Mouse (Mus musculus) CH12.LX (cell line): ENCODE data around the gene AI837181. TPM values are rescaled to one million over a fixed set of nuclear protein-coding genes. Genes with fewer than 3 reads are reported as not detected.

Source experiments
- DNase-seq: peaks from one replicate; pipeline ENCODE4 v3.0.0-alpha.2; 2013; ENCODE audit errors: extremely low read depth
- H3K27ac ChIP-seq: 2 replicates; pipeline ENCODE4 v1.5.1; 2012; ENCODE audit warnings: low read depth, mild to moderate bottlenecking, control low read depth, moderate library complexity; ENCODE audit not compliant: insufficient read depth
- H3K27me3 ChIP-seq: replicated peaks from 2 replicates; pipeline ENCODE3; 2012; ENCODE audit warnings: inconsistent platforms
- H3K36me3 ChIP-seq, 2 experiments: replicated peaks in 1 of 2; 2 replicates each; pipeline versions ENCODE3 to v1.6.1; 2012; ENCODE audit warnings: inconsistent platforms in 1 of 2, low read length in 1 of 2, mild to moderate bottlenecking in 1 of 2, mixed read lengths in 1 of 2, moderate library complexity in 1 of 2; ENCODE audit not compliant: control insufficient read depth in 1 of 2, insufficient read depth in 1 of 2
- H3K4me1 ChIP-seq, 2 experiments: 2 replicates each; pipeline ENCODE4 v1.6.1; 2012; ENCODE audit warnings: inconsistent platforms in 1 of 2, moderate library complexity in 1 of 2; ENCODE audit not compliant: insufficient read depth in 2 of 2, control insufficient read depth in 1 of 2
- H3K4me2 ChIP-seq: 2 replicates; pipeline ENCODE4 v1.6.1; 2012; ENCODE audit warnings: low read depth, mild to moderate bottlenecking, control low read depth; ENCODE audit not compliant: poor library complexity, insufficient read depth, severe bottlenecking
- H3K4me3 ChIP-seq, 3 experiments: fragments of 150-350 bp in 1 of 3; sonication (generic) in 1 of 3; replicated peaks in 1 of 3; 2 replicates each; pipeline versions ENCODE3 to v1.5.1; 2011 to 2012; ENCODE audit warnings: low read depth in 2 of 3, low read length in 2 of 3, mild to moderate bottlenecking in 2 of 3, moderate library complexity in 2 of 3, control low read depth in 1 of 3, improper control_type of control experiment in 1 of 3, inconsistent platforms in 1 of 3, mixed read lengths in 1 of 3; ENCODE audit not compliant: poor library complexity in 1 of 3
- H3K79me2 ChIP-seq: replicated peaks from 2 replicates; pipeline ENCODE4 v1.6.1; 2012; ENCODE audit warnings: mild to moderate bottlenecking, moderate library complexity; ENCODE audit not compliant: control insufficient read depth, poor library complexity, insufficient read depth, severe bottlenecking; ENCODE audit errors: extremely low read depth
- H3K9ac ChIP-seq: 2 replicates; pipeline ENCODE4 v1.6.1; 2012; ENCODE audit warnings: low read depth, mild to moderate bottlenecking, control low read depth, moderate library complexity; ENCODE audit not compliant: insufficient read depth
- H3K9me3 ChIP-seq: replicated peaks from 2 replicates; pipeline ENCODE3; 2012; ENCODE audit warnings: low read length, inconsistent platforms, mixed read lengths
- BHLHE40 ChIP-seq: IDR thresholded peaks from 2 replicates; pipeline ENCODE4 v1.6.1; 2011; ENCODE audit warnings: mild to moderate bottlenecking, low read depth, low read length, improper control_type of control experiment
- CHD2 ChIP-seq: IDR thresholded peaks from 2 replicates; pipeline ENCODE4 v1.6.1; 2011; ENCODE audit warnings: low read length, improper control_type of control experiment
- ETS1 ChIP-seq: conservative IDR thresholded peaks from 2 replicates; pipeline ENCODE4 v1.6.1; 2012; ENCODE audit warnings: low read depth, mild to moderate bottlenecking, inconsistent platforms, low read length, improper control_type of control experiment, moderate library complexity
- GABPA ChIP-seq: IDR thresholded peaks from 2 replicates; pipeline ENCODE4 v1.6.1; 2012; ENCODE audit warnings: low read depth, low read length, improper control_type of control experiment, inconsistent platforms; ENCODE audit not compliant: insufficient replicate concordance
- HCFC1 ChIP-seq: IDR thresholded peaks from 2 replicates; pipeline ENCODE4 v1.6.1; 2012; ENCODE audit warnings: low read depth, mild to moderate bottlenecking, inconsistent platforms, low read length, improper control_type of control experiment
- JUN ChIP-seq: IDR thresholded peaks from 2 replicates; pipeline ENCODE4 v1.6.1; 2011; ENCODE audit warnings: low read depth, mild to moderate bottlenecking, low read length, improper control_type of control experiment, moderate library complexity; ENCODE audit not compliant: insufficient read depth
- KAT2A ChIP-seq: IDR thresholded peaks from 2 replicates; pipeline ENCODE4 v1.6.1; 2012; ENCODE audit warnings: low read length, improper control_type of control experiment, inconsistent platforms; ENCODE audit not compliant: insufficient replicate concordance
- MAFK ChIP-seq: IDR thresholded peaks from 2 replicates; pipeline ENCODE4 v1.6.1; 2011; ENCODE audit warnings: low read length, improper control_type of control experiment; ENCODE audit not compliant: insufficient replicate concordance
- MAX ChIP-seq: IDR thresholded peaks from 2 replicates; pipeline ENCODE4 v1.6.1; 2011; ENCODE audit warnings: low read length, improper control_type of control experiment
- MAZ ChIP-seq: IDR thresholded peaks from 2 replicates; pipeline ENCODE4 v1.6.1; 2012; ENCODE audit warnings: low read depth, mild to moderate bottlenecking, inconsistent platforms, low read length, improper control_type of control experiment, moderate library complexity
- MXI1 ChIP-seq: IDR thresholded peaks from 2 replicates; pipeline ENCODE4 v1.6.1; 2011; ENCODE audit warnings: mild to moderate bottlenecking, low read depth, low read length, improper control_type of control experiment
- MYC ChIP-seq: IDR thresholded peaks from 2 replicates; pipeline ENCODE4 v1.6.1; 2011; ENCODE audit warnings: low read depth, mild to moderate bottlenecking, improper control_type of control experiment, low read length
- NELFE ChIP-seq: IDR thresholded peaks from 2 replicates; pipeline ENCODE4 v1.6.1; 2011; ENCODE audit warnings: low read depth, low read length, improper control_type of control experiment
- NRF1 ChIP-seq: IDR thresholded peaks from 2 replicates; pipeline ENCODE4 v1.6.1; 2014; ENCODE audit warnings: low read depth, mild to moderate bottlenecking, inconsistent platforms, low read length, improper control_type of control experiment, moderate library complexity
- POLR2AphosphoS2 ChIP-seq: IDR thresholded peaks from 2 replicates; pipeline ENCODE4 v1.6.1; 2011; ENCODE audit warnings: low read depth, low read length, improper control_type of control experiment
- RAD21 ChIP-seq: IDR thresholded peaks from 2 replicates; pipeline ENCODE4 v1.6.1; 2011; ENCODE audit warnings: low read depth, mild to moderate bottlenecking, low read length, improper control_type of control experiment, moderate library complexity
- RCOR1 ChIP-seq: conservative IDR thresholded peaks from 2 replicates; pipeline ENCODE4 v1.6.1; 2012; ENCODE audit warnings: low read depth, mild to moderate bottlenecking, inconsistent platforms, low read length, improper control_type of control experiment
- TCF12 ChIP-seq: IDR thresholded peaks from 2 replicates; pipeline ENCODE4 v1.6.1; 2014; ENCODE audit warnings: low read depth, mild to moderate bottlenecking, inconsistent platforms, low read length, improper control_type of control experiment
- UBTF ChIP-seq: IDR thresholded peaks from 2 replicates; pipeline ENCODE4 v1.6.1; 2012; ENCODE audit warnings: low read depth, mild to moderate bottlenecking, inconsistent platforms, low read length, improper control_type of control experiment, moderate library complexity
- USF1 ChIP-seq: IDR thresholded peaks from 2 replicates; pipeline ENCODE4 v1.6.1; 2014; ENCODE audit warnings: low read depth, mild to moderate bottlenecking, inconsistent platforms, low read length, improper control_type of control experiment
- ZKSCAN1 ChIP-seq: IDR thresholded peaks from 2 replicates; pipeline ENCODE4 v1.6.1; 2012; ENCODE audit warnings: low read depth, inconsistent platforms, low read length, improper control_type of control experiment, borderline replicate concordance
- ZNF384 ChIP-seq: IDR thresholded peaks from 2 replicates; pipeline ENCODE4 v1.6.1; 2012; ENCODE audit warnings: low read depth, low read length, improper control_type of control experiment, inconsistent platforms
- dilution Hi-C: fragments of 300-500 bp; cut with MboI; formaldehyde crosslinking; loops from 2 replicates; pipeline ENCODE4 v1.14.3; 2020; ENCODE audit warnings: low sequenced_read_pairs; ENCODE audit not compliant: extremely low pct_unique_long_range_greater_than_20kb, extremely low pct_ligation_motif_present
- in situ Hi-C: fragments of 300-500 bp; cut with MboI; formaldehyde crosslinking; loops from 3 replicates; pipeline ENCODE4 v1.14.3; 2019; ENCODE audit warnings: low sequenced_read_pairs, low pct_ligation_motif_present, low pct_unique_long_range_greater_than_20kb, mixed read lengths
- polyA plus RNA-seq: library from polyadenylated mRNA; unstranded; fragments of >175 nt; gene quantifications from 2 replicates; pipeline ENCODE4 v1.2.1, GENCODE M21; 2012; ENCODE audit warnings: low read depth; ENCODE audit not compliant: insufficient read length
- total RNA-seq, 2 experiments: library from RNA; depleted of rRNA; stranded (reverse); fragments of 300-350 nt in 1 of 2; fragments of >200 nt in 1 of 2; gene quantifications; 2 replicates each; pipeline ENCODE4 v1.2.3; 2012 to 2014

AI837181 gene
- total and polyA plus RNA-seq, 3 experiments: 9.8 to 25.1 (median 22.0) TPM

GRCm38 (mm10) chr19:5465037-5465436, 40.1 kb downstream of the AI837181 start:
- dilution Hi-C loops: no loop called here
- H3K9ac ChIP-seq: no peak overlapping the region
- H3K4me2 ChIP-seq: no peak overlapping the region
- no peak overlapping the region for H3K27ac ChIP-seq
- H3K9me3 ChIP-seq: no peaks in the 10 kb centered on the region
- in situ Hi-C loops: no loop called here
- H3K4me3 ChIP-seq: no peak overlapping the region
- H3K36me3 ChIP-seq: peaks cover 57 to 76% of the 10 kb centered on the region in 2 experiments
- peaks cover 3 to 16% of the 10 kb centered on the region in 2 experiments; a peak in 3 of 4 replicates for H3K4me1 ChIP-seq
- TF ChIP-seq MAZ: no peak
- peaks cover 6% of the 10 kb centered on the region for H3K79me2 ChIP-seq
- no peak for DNase-seq
- no peaks in the 10 kb centered on the region for H3K27me3 ChIP-seq

GRCm38 (mm10) chr19:5466916-5467500, 42.1 kb downstream of the AI837181 start:
- dilution Hi-C loops (no loop called here), in situ Hi-C loops (no loop called here)
- Histone ChIP-seq H3K9ac (no peak overlapping the region), H3K27me3 (no peaks in the 10 kb centered on the region), H3K79me2 (no peaks in the 10 kb centered on the region), H3K27ac (no peak overlapping the region), H3K4me3 (no peak overlapping the region), H3K9me3 (no peaks in the 10 kb centered on the region), H3K4me2 (no peak overlapping the region), H3K36me3 (peaks cover 55 to 71% of the 10 kb centered on the region in 2 experiments), H3K4me1 (peaks cover 0 to 6% of the 10 kb centered on the region in 2 experiments; a peak in 1 of 4 replicates)
- DNase-seq: no peak
- TF ChIP-seq KAT2A (no peak), ZNF384 (no peak), MAFK (no peak), CHD2 (no peak), POLR2AphosphoS2 (no peak), JUN (no peak), HCFC1 (no peak), ZKSCAN1 (no peak), GABPA (no peak)

GRCm38 (mm10) chr19:5468374-5468773, 43.4 kb downstream of the AI837181 start, which contains the start of gene Ctsw:
TSS of gene Ctsw (minus strand) at chr19:5468507.
- H3K9me3 ChIP-seq: no peaks in the 10 kb centered on the region
- H3K36me3 ChIP-seq: peaks cover 44 to 58% of the 10 kb centered on the region in 2 experiments
- dilution Hi-C loops: no loop called here
- no peak within 1 kb of the TSS for H3K4me3 ChIP-seq
- no peak for DNase-seq
- in situ Hi-C loops: no loop called here
- no peaks in the 10 kb centered on the region for H3K79me2 ChIP-seq
- no peak within 1 kb of the TSS for H3K9ac ChIP-seq
- H3K4me2 ChIP-seq: no peak within 1 kb of the TSS
- no peak for TF ChIP-seq ETS1
- no peak for TF ChIP-seq TCF12
- TF ChIP-seq RCOR1: no peak
- no peak for TF ChIP-seq RAD21
- TF ChIP-seq UBTF: no peak
- no peak for TF ChIP-seq MAX
- TF ChIP-seq ZNF384: no peak
- no peak for TF ChIP-seq USF1
- TF ChIP-seq MYC: no peak
- no peak for TF ChIP-seq MAZ
- TF ChIP-seq ZKSCAN1: no peak
- no peak for TF ChIP-seq NELFE
- no peak for TF ChIP-seq JUN
- no peak for TF ChIP-seq BHLHE40
- no peak for TF ChIP-seq POLR2AphosphoS2
- TF ChIP-seq NRF1: no peak
- no peak for TF ChIP-seq MXI1
- H3K27me3 ChIP-seq: no peaks in the 10 kb centered on the region
- no peak within 1 kb of the TSS for H3K27ac ChIP-seq
- peaks cover 0 to 6% of the 10 kb centered on the region in 2 experiments; a peak in 1 of 4 replicates for H3K4me1 ChIP-seq
